24 mouse cellular contexts compared by ENCODE assay signal in the genomic region with DNA sequence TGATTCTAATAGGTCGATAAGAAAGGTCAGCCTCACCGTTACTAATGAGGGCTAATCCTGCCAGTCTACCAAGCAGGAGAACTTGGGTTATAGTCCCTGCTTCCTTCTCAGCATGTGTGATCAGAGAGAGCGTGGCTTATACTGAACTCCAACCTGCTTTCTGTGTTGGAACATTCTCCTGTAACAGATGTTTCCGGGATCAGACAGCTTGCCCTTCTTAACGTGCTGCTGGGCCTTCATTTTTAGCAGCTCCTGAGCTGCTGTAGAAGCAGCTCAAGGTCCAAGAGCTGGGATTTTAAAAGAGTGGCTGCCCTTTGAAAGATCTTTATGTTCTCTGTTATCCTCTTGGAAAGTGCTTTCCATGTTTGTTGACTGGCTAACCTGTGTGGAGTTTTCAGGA. TPM values are rescaled to one million over a fixed set of nuclear protein-coding genes. Genes with fewer than 3 reads are reported as not detected.
DNase-seq lines count a peak whose midpoint lies in the region; ATAC-seq and TF ChIP-seq lines count a peak whose summit lies in the region.
"Had no signal": no experiment of that assay in that cellular context is flagged by ENCODE, and none has a peak within 500 bp of the region (broad histone marks: within the 10 kb centered on the region; RNA-seq: fewer than 3 reads in every experiment).

No protein-coding gene starts in this region.

- WGBS in liver, embryonic 15.5 days (ENCODE audit: insufficient replicate concordance), result 67% methylated on average over 5 of the region's 5 CpGs
- 77% methylated on average over 5 of the region's 5 CpGs for WGBS in liver, embryonic 11.5 days

- DNase-seq in layer of hippocampus, adult 2 months (ENCODE audit: low spot score in 2 of 2), result no peak
- DNase-seq in layer of hippocampus, adult 8-10 months (ENCODE audit: low spot score in 2 of 2), result no peak
- DNase-seq in liver, embryonic 11.5 days (ENCODE audit: low spot score), result no peak
- peak; percentile 51 for DNase-seq in brain, adult 2 months (ENCODE audit: low read depth, low spot score)
- DNase-seq in left cerebral cortex, adult 2 months (ENCODE audit: extremely low spot score in 1 of 2, low spot score in 2 of 2), result no peak
- DNase-seq: adrenal gland, adult 2 months; adrenal gland, postnatal 14 days; cerebellum, adult 11-12 months; cerebellum, adult 9-11 months; cerebellum, postnatal 25 days; forebrain, postnatal 0 days; gastrocnemius, adult 2 months; gastrocnemius, postnatal 14 days; heart, adult 18-20 months; heart, postnatal 14 days; heart, postnatal 4 days had no signal

- peak overlapping the region; percentile 61; the same call in 1 of the 2 replicates for H3K27ac ChIP-seq in layer of hippocampus, adult 2 months
- H3K27ac ChIP-seq in liver, embryonic 15.5 days (replicated peaks), result peak overlapping the region; percentile 26; the same call in 1 of the 2 replicates
- H3K27ac ChIP-seq in liver, embryonic 11.5 days (ENCODE audit: low read depth, low read length), result no peak overlapping the region
- no peak overlapping the region for H3K27ac ChIP-seq in left cerebral cortex, adult 2 months
- H3K27ac ChIP-seq: embryonic facial prominence, embryonic 12.5 days; embryonic facial prominence, embryonic 15.5 days; gastrocnemius, adult 2 months; heart, embryonic 13.5 days; hindbrain, embryonic 14.5 days; hindbrain, postnatal 0 days had no signal

- H3K9ac ChIP-seq in liver, embryonic 15.5 days, result no peak overlapping the region
- no peak overlapping the region for H3K9ac ChIP-seq in liver, embryonic 11.5 days (ENCODE audit: low read depth, low read length)
- H3K9ac ChIP-seq: embryonic facial prominence, embryonic 12.5 days; embryonic facial prominence, embryonic 15.5 days; forebrain, postnatal 0 days; heart, embryonic 13.5 days; hindbrain, embryonic 14.5 days had no signal

- peaks cover 35% of the 10 kb centered on the region for H3K36me3 ChIP-seq in liver, embryonic 15.5 days (replicated peaks)
- no peaks in the 10 kb centered on the region for H3K36me3 ChIP-seq in liver, embryonic 11.5 days (ENCODE audit: control insufficient read depth, insufficient read depth, low read length)
- H3K36me3 ChIP-seq: embryonic facial prominence, embryonic 15.5 days had no signal

- no peaks in the 10 kb centered on the region for H3K9me3 ChIP-seq in liver, embryonic 15.5 days (replicated peaks)
- no peaks in the 10 kb centered on the region for H3K9me3 ChIP-seq in liver, embryonic 11.5 days (ENCODE audit: control insufficient read depth, low read length)
- H3K9me3 ChIP-seq: embryonic facial prominence, embryonic 12.5 days; embryonic facial prominence, embryonic 15.5 days; heart, embryonic 13.5 days had no signal

- TF ChIP-seq CTCF in layer of hippocampus, adult 2 months (conservative IDR thresholded peaks at IDR 0.05), result no peak
- no peak for TF ChIP-seq CTCF in left cerebral cortex, adult 2 months (IDR thresholded peaks at IDR 0.05)

- H3K4me3 ChIP-seq in layer of hippocampus, adult 2 months, result no peak overlapping the region
- no peak overlapping the region for H3K4me3 ChIP-seq in liver, embryonic 15.5 days (replicated peaks)
- H3K4me3 ChIP-seq in liver, embryonic 11.5 days (ENCODE audit: low read depth, low read length), result no peak overlapping the region
- H3K4me3 ChIP-seq in left cerebral cortex, adult 2 months, result no peak overlapping the region
- H3K4me3 ChIP-seq: embryonic facial prominence, embryonic 12.5 days; embryonic facial prominence, embryonic 15.5 days; gastrocnemius, adult 2 months; heart, embryonic 13.5 days had no signal

- H3K4me2 ChIP-seq in liver, embryonic 15.5 days, result no peak overlapping the region
- H3K4me2 ChIP-seq in liver, embryonic 11.5 days, result no peak overlapping the region
- H3K4me2 ChIP-seq: embryonic facial prominence, embryonic 12.5 days; embryonic facial prominence, embryonic 15.5 days; heart, embryonic 13.5 days; hindbrain, embryonic 14.5 days had no signal

- no peaks in the 10 kb centered on the region for H3K27me3 ChIP-seq in liver, embryonic 15.5 days
- H3K27me3 ChIP-seq in liver, embryonic 11.5 days (replicated peaks; ENCODE audit: control insufficient read depth, insufficient read depth, low read length), result no peaks in the 10 kb centered on the region
- H3K27me3 ChIP-seq: embryonic facial prominence, embryonic 12.5 days; embryonic facial prominence, embryonic 15.5 days; heart, embryonic 13.5 days had no signal

- H3K4me1 ChIP-seq in liver, embryonic 15.5 days (replicated peaks), result peaks cover 74% of the 10 kb centered on the region
- peaks cover 23% of the 10 kb centered on the region for H3K4me1 ChIP-seq in liver, embryonic 11.5 days (replicated peaks; ENCODE audit: control insufficient read depth, insufficient read depth, low read length)

- intact Hi-C loops in left cerebral cortex, adult 2 months (cut with DNase I), result no loop called here

- ATAC-seq in liver, embryonic 15.5 days (ENCODE audit: insufficient read depth), result no peak
- ATAC-seq in liver, embryonic 11.5 days (replicated peaks; ENCODE audit: low FRiP score), result no peak
- ATAC-seq: CD4-positive, CD25-positive, alpha-beta regulatory T cell, adult 4 months; forebrain, embryonic 14.5 days; forebrain, postnatal 0 days; hindbrain, postnatal 0 days had no signal

RNA-seq across cellular contexts. Expression of a gene that starts 11.8 kb away (rescaled TPM):
- total RNA-seq in layer of hippocampus, adult 2 months (2021), result 100 to 1,000 TPM; 444 to 448 TPM
- 100 to 1,000 TPM; 394 to 417 (median 404) TPM for total RNA-seq in layer of hippocampus, adult 8-10 months (2022)
- 135 and 144 TPM in 2 replicates for polyA plus RNA-seq in liver, embryonic 15.5 days (2015; fragmentation: Nextera tagmentation; extraction: Ambion mirVana)
- polyA plus RNA-seq in liver, embryonic 11.5 days (2014; fragmentation: Nextera tagmentation; extraction: Ambion mirVana), result 170 and 186 TPM in 2 replicates
- total RNA-seq in left cerebral cortex, adult 2 months (2021), result 100 to 1,000 TPM; 409 to 413 TPM

RNA-seq across cellular contexts. Expression of a gene that starts 51.8 kb away (rescaled TPM):
- total RNA-seq in layer of hippocampus, adult 2 months (2021), result 10 to 100 TPM; 38.3 to 48.1 TPM
- total RNA-seq in layer of hippocampus, adult 8-10 months (2022), result 10 to 100 TPM; 39.6 to 50.6 (median 46.0) TPM
- 50.6 and 51.1 TPM in 2 replicates for polyA plus RNA-seq in liver, embryonic 15.5 days (2015; fragmentation: Nextera tagmentation; extraction: Ambion mirVana)
- 103 and 127 TPM in 2 replicates for polyA plus RNA-seq in liver, embryonic 11.5 days (2014; fragmentation: Nextera tagmentation; extraction: Ambion mirVana)
- total RNA-seq in left cerebral cortex, adult 2 months (2021), result 10 to 100 TPM; 40.8 to 54.4 TPM

RNA-seq across cellular contexts. Expression of a gene that starts 59.6 kb away (rescaled TPM):
- total RNA-seq in layer of hippocampus, adult 2 months (2021), result 1 to 10 TPM; 3.3 to 6.6 TPM
- 10 to 100 TPM in 2 of 4 experiments, 1 to 10 TPM in 2; 3.8 to 13.5 (median 8.5) TPM for total RNA-seq in layer of hippocampus, adult 8-10 months (2022)
- 3.7 and 5.5 TPM in 2 replicates for polyA plus RNA-seq in liver, embryonic 15.5 days (2015; fragmentation: Nextera tagmentation; extraction: Ambion mirVana)
- polyA plus RNA-seq in liver, embryonic 11.5 days (2014; fragmentation: Nextera tagmentation; extraction: Ambion mirVana), result 5.2 and 8.4 TPM in 2 replicates
- 1 to 10 TPM; 3.4 to 3.9 TPM for total RNA-seq in left cerebral cortex, adult 2 months (2021)

Comparison
In these comparisons a context has a peak if more than half of its experiments do, and no peak if none do; other contexts are left out.
1. H3K27ac ChIP-seq: peak in layer of hippocampus, adult 2 months (single experiment) and liver, embryonic 15.5 days (single experiment); none in liver, embryonic 11.5 days (single experiment) and left cerebral cortex, adult 2 months (single experiment).